Mouse (Mus musculus) neural tube, embryonic 13.5 days (tissue): ENCODE results near the gene Ccnyl1. TPM values are rescaled to one million over a fixed set of nuclear protein-coding genes. Genes with fewer than 3 reads are reported as not detected.

Experiments
- ATAC-seq: fragments of 200-750 bp; cut with Nextera tagmentation; 2 replicates; pipeline ENCODE4 v1.8.0; 2017; ENCODE audit warnings: low read depth, mild to moderate bottlenecking, moderate TSS enrichment, moderate library complexity
- H3K27ac ChIP-seq: fragments of 300-500 bp; sonication (generic); replicated peaks from 2 replicates; pipeline ENCODE4 v1.5.1; 2015; ENCODE audit warnings: moderate library complexity, mild to moderate bottlenecking, inconsistent platforms
- H3K27me3 ChIP-seq: fragments of 300-500 bp; sonication (generic); 2 replicates; pipeline ENCODE4 v1.6.1; 2015; ENCODE audit warnings: mild to moderate bottlenecking, inconsistent platforms
- H3K36me3 ChIP-seq: fragments of 300-500 bp; sonication (generic); 2 replicates; pipeline ENCODE4 v1.6.1; 2015; ENCODE audit warnings: mild to moderate bottlenecking, inconsistent platforms
- H3K4me1 ChIP-seq: fragments of 300-500 bp; sonication (generic); replicated peaks from 2 replicates; pipeline ENCODE4 v1.6.1; 2015; ENCODE audit warnings: inconsistent platforms
- H3K4me2 ChIP-seq: fragments of 300-500 bp; sonication (generic); 2 replicates; pipeline ENCODE4 v1.6.1; 2015; ENCODE audit warnings: inconsistent platforms, mild to moderate bottlenecking, moderate library complexity
- H3K4me3 ChIP-seq: fragments of 300-500 bp; sonication (generic); 2 replicates; pipeline ENCODE4 v1.5.1; 2015; ENCODE audit warnings: mild to moderate bottlenecking, inconsistent platforms
- H3K9ac ChIP-seq: fragments of 300-500 bp; sonication (generic); 2 replicates; pipeline ENCODE4 v1.6.1; 2015; ENCODE audit warnings: moderate library complexity, mild to moderate bottlenecking, inconsistent platforms
- H3K9me3 ChIP-seq: fragments of 300-500 bp; sonication (generic); 2 replicates; pipeline ENCODE4 v1.6.1; 2016; ENCODE audit warnings: inconsistent platforms
- WGBS: fragments of 180-500 bp; shearing (Covaris S2); methylation state at CpG from one replicate; pipeline ENCODE4 v1.1.7; 2015; 5-methylcytosine and 5-hydroxymethylcytosine counted together
- polyA plus RNA-seq: library from polyadenylated mRNA; unstranded; fragments of >200 nt; fragmentation: Nextera tagmentation; extraction: Ambion mirVana; gene quantifications from 2 replicates; pipeline ENCODE4 v1.2.1, GENCODE M21; 2015

Gene Ccnyl1
- polyA plus RNA-seq, 1 experiment from 2014 or later: 3.2 TPM

DNA sequence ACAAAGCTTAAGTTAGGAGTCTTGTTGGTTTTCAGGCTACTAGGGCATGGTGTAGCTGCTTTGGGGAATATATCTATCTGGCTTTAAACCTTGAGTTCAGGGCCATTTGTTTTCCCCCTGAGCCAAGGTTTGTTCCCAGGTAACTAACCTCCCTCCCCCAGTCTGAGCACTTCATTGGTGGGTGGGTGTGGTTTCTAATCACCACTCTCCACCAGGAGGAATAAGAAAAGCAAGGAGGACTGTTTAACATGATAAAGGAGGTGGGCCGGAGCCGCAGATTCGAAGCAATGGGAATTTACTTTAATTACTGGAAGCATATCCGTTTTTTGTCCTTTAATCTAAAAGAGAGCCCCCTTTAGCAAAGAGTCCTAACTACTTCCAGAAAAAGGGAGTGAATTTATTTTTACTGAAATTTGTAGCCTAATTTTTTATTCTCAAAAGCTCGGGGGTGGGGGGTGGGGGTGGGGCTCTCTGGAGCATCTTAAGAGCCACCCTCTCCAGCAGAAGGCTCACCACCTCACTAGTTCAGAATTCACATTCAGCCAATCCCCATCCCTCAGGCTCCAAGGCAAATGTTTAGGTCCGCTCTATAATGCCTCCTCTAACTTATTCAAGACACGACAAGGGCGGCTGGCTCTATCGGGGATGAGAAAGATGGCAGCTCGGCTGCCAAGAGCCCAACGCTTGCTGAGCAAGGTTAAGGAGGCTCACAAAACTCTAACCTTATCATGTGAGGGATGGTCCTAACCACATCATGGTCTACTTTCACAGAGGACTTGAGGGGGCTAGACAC is 43.4 kb downstream of the Ccnyl1 start:
- peaks cover 76% of the 10 kb centered on the region for H3K27me3 ChIP-seq
- WGBS: 14% methylated on average over 11 of the region's 11 CpGs
- no peak overlapping the region for H3K27ac ChIP-seq
- H3K36me3 ChIP-seq: no peaks in the 10 kb centered on the region
- peaks cover 42% of the 10 kb centered on the region for H3K4me1 ChIP-seq
- no peak overlapping the region for H3K9ac ChIP-seq
- H3K9me3 ChIP-seq: no peaks in the 10 kb centered on the region
- no peak overlapping the region for H3K4me2 ChIP-seq
- ATAC-seq: no peak
- H3K4me3 ChIP-seq: no peak overlapping the region

DNA sequence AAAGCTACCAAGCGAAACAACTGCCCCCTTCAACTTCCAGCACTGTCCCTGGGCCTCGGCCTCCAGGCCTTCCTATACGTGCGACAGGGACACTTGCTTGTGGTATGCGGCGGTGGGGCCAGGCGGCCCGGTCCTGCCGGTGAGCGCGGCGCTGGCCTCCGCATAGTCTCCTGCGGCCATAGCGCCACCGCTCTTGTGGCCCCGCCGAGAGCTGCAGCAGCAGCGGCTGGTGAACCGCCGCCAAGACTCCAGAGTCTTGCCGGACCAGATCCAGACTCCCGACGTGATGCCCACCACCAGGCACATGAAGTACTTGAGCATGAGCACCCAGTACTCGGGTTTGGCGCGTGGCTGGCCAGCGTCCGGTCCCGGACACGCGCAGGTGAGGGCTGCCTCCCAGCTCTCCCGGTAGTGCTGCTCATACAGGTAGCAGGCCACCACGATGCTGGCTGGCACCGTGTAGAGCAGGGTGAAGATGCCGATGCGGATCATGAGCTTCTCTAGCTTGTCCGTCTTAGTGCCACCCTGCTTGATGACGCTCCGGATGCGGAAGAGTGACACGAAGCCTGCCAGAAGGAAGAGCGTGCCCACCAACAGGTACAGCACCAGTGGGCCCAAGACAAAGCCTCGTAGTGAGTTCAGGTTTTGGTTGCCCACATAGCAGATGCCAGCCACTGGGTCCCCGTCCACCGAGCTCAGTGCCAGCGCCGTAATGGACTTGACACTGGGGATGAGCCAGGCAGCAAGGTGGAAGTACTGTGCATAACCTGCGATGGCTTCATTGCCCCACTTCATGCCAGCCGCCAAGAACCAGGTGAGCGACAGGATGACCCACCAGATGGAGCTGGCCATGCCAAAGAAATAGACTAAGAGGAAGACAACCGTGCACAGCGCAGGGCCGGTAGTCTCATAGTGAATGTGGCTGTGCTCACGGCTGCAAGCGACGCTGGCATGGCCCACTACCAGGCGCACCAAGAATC is 44.8 kb downstream of the Ccnyl1 start:
- WGBS: 41% methylated on average over 58 of the region's 58 CpGs
- no peaks in the 10 kb centered on the region for H3K9me3 ChIP-seq
- no peak for ATAC-seq
- peak overlapping the region; percentile 57 for H3K4me3 ChIP-seq
- peaks cover 46% of the 10 kb centered on the region for H3K4me1 ChIP-seq
- no peaks in the 10 kb centered on the region for H3K36me3 ChIP-seq
- H3K4me2 ChIP-seq: peak overlapping the region; percentile 96
- peaks cover 83% of the 10 kb centered on the region for H3K27me3 ChIP-seq
- H3K9ac ChIP-seq: 0 out of 2 replicates have a peak overlapping the region, but pooled peaks have one; percentile 6
- H3K27ac ChIP-seq: no peak overlapping the region

DNA sequence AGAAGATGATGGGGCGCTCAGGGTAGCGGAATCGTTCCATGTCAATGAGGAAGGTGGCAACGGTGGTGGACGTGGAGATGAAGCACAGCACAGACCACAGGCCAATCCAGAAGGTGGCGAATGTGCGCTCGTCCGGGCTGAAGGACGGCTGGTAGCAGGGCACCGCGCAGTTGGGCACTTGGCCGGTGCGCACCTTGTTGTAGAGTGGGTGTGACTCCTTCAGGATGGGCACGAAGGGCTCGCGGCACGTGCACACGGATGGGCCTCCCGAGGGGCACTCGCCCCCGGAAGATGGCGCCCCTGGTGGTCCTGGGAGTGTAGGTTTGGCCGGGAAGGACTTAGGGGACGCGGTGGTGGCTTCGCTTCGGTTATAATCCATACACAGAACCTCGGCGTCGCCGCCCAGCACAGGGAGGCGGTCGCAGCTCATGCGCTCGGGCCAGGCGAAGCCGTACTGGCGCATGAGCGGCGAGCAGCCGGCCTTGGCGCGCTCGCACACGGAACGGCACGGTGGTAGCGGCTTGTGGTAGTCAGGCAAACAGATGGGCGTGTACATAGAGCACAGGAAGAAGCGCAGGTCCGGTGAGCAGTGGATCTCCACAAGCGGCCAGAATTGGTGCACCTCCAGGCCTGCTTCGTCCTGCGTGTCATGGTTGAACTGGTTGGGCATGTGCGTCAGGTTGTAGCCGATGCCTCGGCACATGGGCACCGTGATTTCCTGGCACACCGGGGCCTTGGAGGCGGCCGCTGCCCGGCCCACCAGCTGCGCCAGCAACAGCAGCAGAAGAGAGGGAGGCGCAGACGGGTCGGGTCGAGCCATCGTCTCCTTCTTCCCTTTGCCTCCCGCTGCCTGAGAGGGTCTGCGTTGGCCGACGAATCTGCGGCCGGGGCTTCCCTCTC is 45.8 kb downstream of the Ccnyl1 start:
- H3K4me2 ChIP-seq: peak overlapping the region; percentile 96
- no peaks in the 10 kb centered on the region for H3K36me3 ChIP-seq
- H3K4me3 ChIP-seq: peak overlapping the region; percentile 57
- no peaks in the 10 kb centered on the region for H3K9me3 ChIP-seq
- peaks cover 80% of the 10 kb centered on the region for H3K27me3 ChIP-seq
- ATAC-seq: peak; percentile 24; the same call in 1 of the 2 replicates
- H3K4me1 ChIP-seq: peaks cover 46% of the 10 kb centered on the region
- no peak overlapping the region for H3K27ac ChIP-seq
- H3K9ac ChIP-seq: peak overlapping the region; percentile 69
- WGBS: 11% methylated on average over 75 of the region's 75 CpGs

DNA sequence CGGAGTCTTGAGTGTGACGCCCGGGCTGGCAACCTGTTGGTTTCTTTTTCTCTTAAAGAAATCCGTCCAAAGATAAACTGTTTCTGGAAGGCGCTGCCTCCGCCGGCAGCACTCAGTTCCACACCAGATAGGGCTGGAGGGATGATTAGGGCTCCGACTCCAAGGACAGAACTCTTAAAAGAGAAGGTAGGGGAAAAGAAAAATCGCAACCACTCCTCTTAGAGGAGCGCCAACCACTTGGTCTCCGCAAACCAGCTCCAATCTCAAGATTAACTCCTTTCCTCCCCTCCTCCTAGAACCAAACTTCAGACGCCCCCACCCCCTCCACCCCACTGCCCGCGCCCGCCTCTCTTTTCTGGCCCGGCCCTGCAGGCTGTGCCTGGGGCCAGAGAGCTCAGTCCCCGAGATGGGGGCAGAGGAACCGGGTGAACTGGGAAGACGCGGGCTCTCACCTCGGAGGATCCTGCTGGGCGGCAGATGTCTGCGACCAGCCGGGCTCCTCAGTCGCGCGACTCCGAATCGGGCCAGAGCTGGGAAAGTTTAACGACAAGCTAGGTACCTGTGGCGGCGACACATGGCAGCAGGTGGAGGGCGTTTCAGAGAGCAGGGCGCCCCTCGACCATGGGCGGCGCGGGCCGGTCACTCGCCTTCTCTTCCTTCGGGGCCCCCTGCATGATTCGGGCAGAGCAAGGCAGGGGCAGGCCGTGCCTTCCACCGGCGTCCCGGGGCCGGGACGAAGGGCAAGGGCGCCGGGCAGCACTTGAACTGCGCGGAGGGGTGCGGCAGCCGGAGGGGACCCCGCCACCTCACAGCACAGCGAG is 46.6 kb downstream of the Ccnyl1 start:
- peak overlapping the region; percentile 69 for H3K9ac ChIP-seq
- no peaks in the 10 kb centered on the region for H3K36me3 ChIP-seq
- H3K9me3 ChIP-seq: no peaks in the 10 kb centered on the region
- H3K4me2 ChIP-seq: peak overlapping the region; percentile 96
- WGBS: under 1% methylated on average over 56 of the region's 56 CpGs
- peaks cover 73% of the 10 kb centered on the region for H3K27me3 ChIP-seq
- H3K4me3 ChIP-seq: peak overlapping the region; percentile 57
- ATAC-seq: peak; percentile 1; the same call in 1 of the 2 replicates
- H3K27ac ChIP-seq: no peak overlapping the region
- peaks cover 46% of the 10 kb centered on the region for H3K4me1 ChIP-seq

DNA sequence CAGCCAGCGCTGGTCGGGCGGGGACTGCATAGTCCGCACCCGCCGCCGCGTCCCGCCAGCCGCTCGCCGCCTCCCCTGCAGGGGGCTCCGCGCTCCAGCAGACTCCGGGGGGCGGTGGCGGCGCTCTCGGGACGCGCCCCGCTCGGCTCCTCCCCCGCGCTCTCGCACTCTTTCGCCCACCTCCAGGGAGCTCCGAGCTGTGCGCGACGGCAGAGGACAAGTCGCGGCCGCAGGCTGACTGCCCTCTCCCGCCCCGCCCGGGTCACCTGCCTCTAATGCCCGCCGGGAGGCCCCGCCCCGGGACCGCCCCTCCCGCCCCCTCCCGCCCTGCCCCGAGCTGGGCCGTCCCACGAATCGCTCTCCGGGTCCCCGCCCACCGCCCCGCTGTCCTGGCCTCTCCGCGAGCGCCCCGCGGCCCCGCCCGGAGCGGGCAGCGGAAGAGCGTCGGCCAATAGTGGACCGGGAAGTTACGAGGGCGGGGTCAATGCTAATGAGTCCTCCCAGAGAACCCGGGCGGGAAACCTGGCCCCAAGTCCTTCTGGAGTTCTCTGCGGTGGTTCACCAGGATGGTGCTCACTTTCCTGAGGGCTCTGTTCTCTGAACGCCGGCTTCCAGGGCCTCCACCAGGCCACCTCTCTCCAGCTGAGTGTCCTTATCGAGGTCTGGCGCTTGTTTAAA is 47.4 kb downstream of the Ccnyl1 start, which contains the start of gene Fzd5:
Gene Fzd5, minus strand, starts transcription at position 250 of the 678 bp plus-strand sequence.
- Histone ChIP-seq H3K4me3 (peak within 1 kb of the TSS; percentile 57), H3K9ac (peak within 1 kb of the TSS; percentile 69), H3K27ac (no peak within 1 kb of the TSS), H3K9me3 (no peaks in the 10 kb centered on the region), H3K27me3 (peaks cover 66% of the 10 kb centered on the region), H3K4me2 (peak within 1 kb of the TSS; percentile 96), H3K4me1 (peaks cover 46% of the 10 kb centered on the region), H3K36me3 (no peaks in the 10 kb centered on the region)
- WGBS: under 1% methylated on average over 55 of the region's 73 CpGs
- peak; percentile 93 for ATAC-seq

DNA sequence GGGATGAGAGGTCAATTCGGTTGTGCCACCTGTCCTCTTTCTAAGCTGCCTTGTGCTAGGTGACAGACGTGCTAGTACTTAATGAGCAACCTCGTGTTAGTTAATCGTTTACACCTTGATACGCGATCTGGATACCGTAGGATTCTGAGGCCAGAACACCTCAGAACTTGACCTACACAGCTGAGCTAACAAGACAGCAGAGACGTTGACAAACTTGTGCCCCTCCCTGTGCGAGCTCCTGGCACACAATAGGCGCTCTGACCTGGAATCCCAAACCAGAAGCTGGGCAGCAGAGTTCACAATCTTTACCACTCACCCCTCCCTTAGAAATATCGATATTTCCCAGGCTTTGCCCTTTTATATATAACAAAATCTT is 47.9 kb downstream of the Ccnyl1 start:
- no peak for ATAC-seq
- Histone ChIP-seq H3K36me3 (no peaks in the 10 kb centered on the region), H3K9ac (no peak overlapping the region), H3K4me3 (peak overlapping the region; percentile 57), H3K27me3 (peaks cover 61% of the 10 kb centered on the region), H3K4me1 (peaks cover 46% of the 10 kb centered on the region), H3K4me2 (peak overlapping the region; percentile 96), H3K9me3 (no peaks in the 10 kb centered on the region), H3K27ac (no peak overlapping the region)
- under 1% methylated on average over 11 of the region's 11 CpGs for WGBS

DNA sequence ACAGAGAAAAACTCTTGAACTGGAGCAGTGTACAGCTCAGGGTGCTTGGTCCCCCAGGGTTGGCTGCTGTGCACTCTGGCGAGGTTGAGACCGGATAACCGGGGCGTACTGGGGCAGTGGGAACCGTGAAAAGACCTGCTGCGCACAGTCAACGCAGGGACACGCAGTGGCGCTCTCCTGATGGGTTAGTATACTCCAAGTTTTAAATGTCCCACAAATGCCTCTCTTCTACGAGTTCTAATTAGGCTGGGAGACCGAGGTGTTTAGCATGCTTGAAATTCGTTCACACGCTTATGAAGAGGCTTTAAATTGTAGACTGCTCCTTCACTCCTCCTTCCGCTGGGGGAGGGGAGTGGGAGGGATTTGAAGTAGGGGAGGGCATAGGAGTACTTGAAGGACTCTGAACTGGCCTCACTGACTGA is 48.4 kb downstream of the Ccnyl1 start:
- under 1% methylated on average over 14 of the region's 14 CpGs for WGBS
- Histone ChIP-seq H3K36me3 (no peaks in the 10 kb centered on the region), H3K27ac (no peak overlapping the region), H3K4me3 (peak overlapping the region; percentile 57), H3K4me2 (peak overlapping the region; percentile 96), H3K27me3 (peaks cover 55% of the 10 kb centered on the region), H3K9me3 (no peaks in the 10 kb centered on the region), H3K4me1 (peaks cover 43% of the 10 kb centered on the region), H3K9ac (peak overlapping the region; percentile 52; the same call in 1 of the 2 replicates)
- no peak for ATAC-seq

DNA sequence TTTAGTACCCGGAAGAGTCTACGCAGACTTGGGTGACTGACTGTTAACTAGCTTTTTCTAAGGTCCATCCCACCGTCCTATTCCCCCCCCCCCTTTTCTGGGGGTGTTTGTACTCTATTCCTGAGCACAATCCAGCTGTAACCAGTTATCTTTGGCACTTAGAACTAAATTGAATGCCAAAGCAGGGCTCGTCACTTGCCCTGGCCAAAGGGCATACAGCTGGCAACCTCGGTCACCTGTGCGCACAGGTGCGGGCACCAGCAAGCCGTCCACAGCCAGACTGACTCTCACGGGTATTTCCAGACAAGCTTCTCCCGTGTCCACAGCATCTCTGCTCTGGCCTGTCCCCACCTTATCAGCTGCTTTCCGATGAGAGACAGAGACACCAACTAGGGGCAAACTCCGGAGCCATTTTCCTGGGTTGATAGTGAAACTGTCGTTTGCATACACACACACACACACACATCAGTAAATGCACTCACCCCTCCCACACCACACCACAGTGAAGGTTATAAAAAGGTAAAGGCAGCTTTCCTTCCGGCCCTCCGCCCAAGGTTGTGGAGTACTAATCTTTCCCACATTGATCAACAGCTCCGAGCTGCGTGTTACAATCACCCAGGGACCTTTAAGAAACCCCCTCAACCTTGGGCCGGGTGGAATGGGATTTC is 52.6 kb downstream of the Ccnyl1 start:
- peaks cover 20% of the 10 kb centered on the region for H3K27me3 ChIP-seq
- no peak overlapping the region for H3K4me3 ChIP-seq
- no peak overlapping the region for H3K9ac ChIP-seq
- no peak overlapping the region for H3K4me2 ChIP-seq
- no peak for ATAC-seq
- 91% methylated on average over 18 of the region's 18 CpGs for WGBS
- no peaks in the 10 kb centered on the region for H3K36me3 ChIP-seq
- H3K9me3 ChIP-seq: no peaks in the 10 kb centered on the region
- H3K4me1 ChIP-seq: peaks cover 11% of the 10 kb centered on the region
- no peak overlapping the region for H3K27ac ChIP-seq

DNA sequence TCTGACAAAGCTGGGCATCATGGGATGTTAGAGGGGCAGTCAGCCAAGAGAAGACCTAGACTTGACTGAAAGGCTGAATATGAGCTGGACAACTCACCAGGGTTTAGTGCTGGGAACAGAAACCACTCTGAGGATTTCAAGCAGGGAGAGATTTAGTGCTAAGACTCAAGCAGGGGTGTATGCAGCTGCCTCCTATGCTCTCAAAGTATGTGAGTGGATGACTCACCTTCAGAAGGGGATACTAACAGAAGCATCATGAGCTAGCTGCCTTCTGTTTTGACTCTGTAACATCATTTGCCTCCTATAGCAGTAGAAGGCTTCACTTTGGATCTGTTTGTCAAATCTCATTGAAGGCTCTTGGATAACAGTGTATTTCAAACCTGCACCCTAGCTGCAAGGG is 54.4 kb downstream of the Ccnyl1 start:
- ATAC-seq: no peak
- Histone ChIP-seq H3K27me3 (peaks cover 3% of the 10 kb centered on the region; the same call in 1 of the 2 replicates), H3K36me3 (no peaks in the 10 kb centered on the region), H3K9me3 (no peaks in the 10 kb centered on the region), H3K4me1 (no peaks in the 10 kb centered on the region), H3K4me2 (no peak overlapping the region), H3K9ac (no peak overlapping the region), H3K4me3 (no peak overlapping the region), H3K27ac (no peak overlapping the region)

DNA sequence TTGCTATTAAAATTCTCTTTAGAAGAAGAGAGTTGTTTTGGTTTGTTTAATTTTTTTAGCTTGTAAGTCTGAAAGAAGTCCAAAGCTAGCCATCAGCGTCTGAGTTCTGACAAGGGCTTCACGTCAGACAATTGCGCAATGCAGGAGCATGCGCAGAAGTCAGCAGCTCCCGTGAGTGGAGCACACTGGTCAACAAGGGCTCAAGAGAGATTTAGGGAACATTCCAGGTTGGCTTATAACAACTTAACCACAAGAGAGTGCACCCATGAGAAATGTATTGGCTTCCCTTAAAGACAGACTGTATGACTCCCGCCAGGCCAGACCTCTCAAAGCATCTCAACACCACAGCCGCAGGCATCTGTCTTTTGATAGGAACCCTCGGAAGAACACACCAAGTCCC is 62.9 kb downstream of the Ccnyl1 start:
- H3K27me3 ChIP-seq: no peaks in the 10 kb centered on the region; the same call in 1 of the 2 replicates
- no peaks in the 10 kb centered on the region for H3K9me3 ChIP-seq
- H3K4me2 ChIP-seq: no peak overlapping the region
- no peak for ATAC-seq
- H3K36me3 ChIP-seq: no peaks in the 10 kb centered on the region
- H3K9ac ChIP-seq: no peak overlapping the region
- WGBS: 90% methylated on average over 8 of the region's 8 CpGs
- H3K4me3 ChIP-seq: no peak overlapping the region
- H3K27ac ChIP-seq: no peak overlapping the region
- H3K4me1 ChIP-seq: no peaks in the 10 kb centered on the region
